Mouse (Mus musculus) bone marrow, adult 2 months (tissue): ENCODE results near the gene Slc38a5. TPM values are rescaled to one million over a fixed set of nuclear protein-coding genes. Genes with fewer than 3 reads are reported as not detected.

Source experiments
- H3K27ac ChIP-seq: fragments of 200-500 bp; 2 replicates; pipeline ENCODE4 v1.5.1; 2012; ENCODE audit warnings: low read depth, mild to moderate bottlenecking, control low read depth, inconsistent platforms, low read length; ENCODE audit not compliant: control insufficient read depth, poor library complexity, insufficient read depth
- H3K4me1 ChIP-seq: fragments of 200-500 bp; 2 replicates; pipeline ENCODE4 v1.6.1; 2011; ENCODE audit warnings: low read length; ENCODE audit not compliant: control insufficient read depth, insufficient read depth
- H3K4me3 ChIP-seq: fragments of 200-500 bp; replicated peaks from 2 replicates; pipeline ENCODE3; 2011; ENCODE audit warnings: mild to moderate bottlenecking, low read depth, low read length, control low read depth; ENCODE audit not compliant: control insufficient read depth
- CTCF ChIP-seq: fragments of 200-500 bp; IDR thresholded peaks from 2 replicates; pipeline ENCODE4 v1.5.1; 2011; ENCODE audit warnings: low read length, control low read depth; ENCODE audit not compliant: control insufficient read depth, insufficient read depth
- POLR2A ChIP-seq: fragments of 200-500 bp; IDR thresholded peaks from 2 replicates; pipeline ENCODE4 v1.6.1; 2011; ENCODE audit warnings: low read depth, mild to moderate bottlenecking, control low read depth, low read length, borderline replicate concordance; ENCODE audit not compliant: control insufficient read depth
- WGBS: fragments of 180-500 bp; shearing (Covaris S2); methylation state at CpG from one replicate; pipeline ENCODE4 v1.1.7; 2018; 5-methylcytosine and 5-hydroxymethylcytosine counted together
- polyA plus RNA-seq: library from polyadenylated mRNA; stranded (reverse); fragments of >200 nt; gene quantifications from 2 replicates; pipeline ENCODE4 v1.2.4, GENCODE M21; 2011; ENCODE audit warnings: low replicate concordance; ENCODE audit not compliant: missing spikeins, insufficient read depth, insufficient read length

The Slc38a5 gene
- 106 and 143 TPM in 2 replicates for polyA plus RNA-seq

GRCm38 (mm10) chrX:8271083-8271820 is at the start of gene Slc38a5:
Gene Slc38a5, plus strand, starts transcription at chrX:8271133.
- TF ChIP-seq POLR2A (no peak), CTCF (no peak)
- no peak within 1 kb of the TSS for H3K27ac ChIP-seq
- 17% methylated on average over 13 of the region's 15 CpGs for WGBS
- peak within 1 kb of the TSS; percentile 74 for H3K4me3 ChIP-seq
- H3K4me1 ChIP-seq = no peaks in the 10 kb centered on the region

GRCm38 (mm10) chrX:8222296-8222677 is 48.6 kb upstream of the Slc38a5 start:
- Histone ChIP-seq H3K4me3 (no peak overlapping the region), H3K4me1 (no peaks in the 10 kb centered on the region), H3K27ac (no peak overlapping the region)
- 71% methylated on average over 3 of the region's 3 CpGs for WGBS
- TF ChIP-seq CTCF (no peak), POLR2A (no peak)

- Histone ChIP-seq H3K4me1 (no peaks in the 10 kb centered on the region), H3K4me3 (no peak overlapping the region), H3K27ac (no peak overlapping the region)
- WGBS = 70% methylated on average over 7 of the region's 7 CpGs
- no peak for TF ChIP-seq POLR2A
- no peak for TF ChIP-seq CTCF
These were observed 48.1 kb upstream of the Slc38a5 start for GRCm38 (mm10) chrX:8222678-8223421.

- Histone ChIP-seq H3K4me1 (no peaks in the 10 kb centered on the region), H3K27ac (no peak overlapping the region), H3K4me3 (no peak overlapping the region)
- 69% methylated on average over 7 of the region's 7 CpGs for WGBS
- TF ChIP-seq POLR2A = no peak
- TF ChIP-seq CTCF = no peak
These were observed 47.5 kb upstream of the Slc38a5 start for GRCm38 (mm10) chrX:8223473-8223872.

GRCm38 (mm10) chrX:8230272-8230671 is 40.7 kb upstream of the Slc38a5 start:
- no peak overlapping the region for H3K4me3 ChIP-seq
- H3K27ac ChIP-seq = no peak overlapping the region
- TF ChIP-seq CTCF (no peak), POLR2A (no peak)
- 79% methylated on average over 4 of the region's 4 CpGs for WGBS
- H3K4me1 ChIP-seq = no peaks in the 10 kb centered on the region

- Histone ChIP-seq H3K4me3 (no peak overlapping the region), H3K27ac (no peak overlapping the region), H3K4me1 (no peaks in the 10 kb centered on the region)
- no peak for TF ChIP-seq POLR2A
- no peak for TF ChIP-seq CTCF
- 80% methylated on average over 3 of the region's 3 CpGs for WGBS
These were observed 37.3 kb upstream of the Slc38a5 start for GRCm38 (mm10) chrX:8233602-8234001.

GRCm38 (mm10) chrX:8236704-8237103 is 34.2 kb upstream of the Slc38a5 start:
- 62% methylated on average over 2 of the region's 2 CpGs for WGBS
- no peaks in the 10 kb centered on the region for H3K4me1 ChIP-seq
- TF ChIP-seq CTCF = no peak
- no peak for TF ChIP-seq POLR2A

GRCm38 (mm10) chrX:8238804-8239395 is 32.0 kb upstream of the Slc38a5 start:
- H3K4me1 ChIP-seq = no peaks in the 10 kb centered on the region
- no peak overlapping the region for H3K4me3 ChIP-seq
- 90% methylated on average over 13 of the region's 13 CpGs for WGBS
- no peak for TF ChIP-seq CTCF
- H3K27ac ChIP-seq = no peak overlapping the region

More at GRCm38 (mm10) chrX:8236704-8237103, 34.2 kb upstream of the Slc38a5 start:
- Histone ChIP-seq H3K27ac (no peak overlapping the region), H3K4me3 (no peak overlapping the region)
